In the genomic region with DNA sequence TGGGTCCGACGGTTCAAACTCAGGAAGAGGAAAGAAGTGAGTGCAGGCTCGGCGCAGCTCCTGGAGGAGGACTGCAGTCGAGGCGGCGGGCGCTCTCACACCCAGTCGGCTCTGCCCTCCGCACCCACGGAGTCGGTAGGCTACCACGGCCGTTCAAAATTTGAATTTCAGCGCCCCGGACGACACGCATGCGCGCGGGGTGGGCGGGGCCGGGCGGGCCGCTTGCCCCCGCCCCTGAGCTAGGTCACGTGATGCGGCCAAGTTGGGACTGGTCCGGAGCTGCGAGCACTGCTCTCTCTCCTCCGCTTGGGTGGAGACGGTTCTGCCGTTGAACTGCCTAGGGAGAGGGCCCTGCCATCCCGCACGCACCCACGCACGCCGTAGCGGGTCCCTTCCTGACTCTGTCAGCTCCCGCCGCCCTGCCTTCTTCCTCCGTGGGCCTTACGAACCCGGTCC, we compare ENCODE assay signal across 8 mouse cellular contexts. TPM values are rescaled to one million over a fixed set of nuclear protein-coding genes. Genes with fewer than 3 reads are reported as not detected.
DNase-seq lines count a peak whose midpoint lies in the region; ATAC-seq and TF ChIP-seq lines count a peak whose summit lies in the region.

Gene Anln (minus strand): TSS at position 168 of the 456 bp plus-strand sequence.

- DNase-seq in CD4-positive helper T cell, adult 2 months (ENCODE audit: low read depth, low spot score): peak; percentile 93
- DNase-seq in brain, embryonic 14.5 days (ENCODE audit: low read depth): peak; percentile 96
- DNase-seq in midbrain, postnatal 0 days (ENCODE audit: low spot score): peak; percentile 88
- peak; percentile 97 to 98 for DNase-seq in spleen, postnatal 10 days (ENCODE audit: low spot score in 2 of 2)

- peak; percentile 67; the same call in 1 of the 2 replicates for TF ChIP-seq POLR2A in brain, embryonic 14.5 days (IDR thresholded peaks at IDR 0.05; ENCODE audit: borderline replicate concordance, extremely low read depth, insufficient read depth, insufficient read length, poor library complexity, severe bottlenecking)

- H3K27ac ChIP-seq in heart, embryonic 11.5 days (ENCODE audit: low read depth, low read length): peak within 1 kb of the TSS; percentile 93
- H3K27ac ChIP-seq in kidney, embryonic 15.5 days: peak within 1 kb of the TSS; percentile 95
- peak within 1 kb of the TSS; percentile 94 for H3K27ac ChIP-seq in limb, embryonic 15.5 days
- peak within 1 kb of the TSS; percentile 75 for H3K27ac ChIP-seq in midbrain, postnatal 0 days (ENCODE audit: low read depth, low read length)

- no peaks in the 10 kb centered on the region for H3K9me3 ChIP-seq in heart, embryonic 11.5 days (replicated peaks; ENCODE audit: control insufficient read depth, low read length)
- no peaks in the 10 kb centered on the region for H3K9me3 ChIP-seq in kidney, embryonic 15.5 days (replicated peaks)
- H3K9me3 ChIP-seq in limb, embryonic 15.5 days: no peaks in the 10 kb centered on the region
- H3K9me3 ChIP-seq in midbrain, postnatal 0 days (ENCODE audit: low read length): no peaks in the 10 kb centered on the region

- H3K9ac ChIP-seq in heart, embryonic 11.5 days (ENCODE audit: low read depth, low read length): peak within 1 kb of the TSS; percentile 93
- peak within 1 kb of the TSS; percentile 79 for H3K9ac ChIP-seq in kidney, embryonic 15.5 days
- peak within 1 kb of the TSS; percentile 86 for H3K9ac ChIP-seq in limb, embryonic 15.5 days
- H3K9ac ChIP-seq in midbrain, postnatal 0 days (replicated peaks; ENCODE audit: low read length, poor library complexity, severe bottlenecking): peak within 1 kb of the TSS; percentile 81

- TF ChIP-seq CTCF in brain, embryonic 14.5 days (IDR thresholded peaks at IDR 0.05; ENCODE audit: borderline replicate concordance, extremely low read depth, insufficient read depth, insufficient read length): no peak
- no peak for TF ChIP-seq CTCF in midbrain, postnatal 0 days (IDR thresholded peaks at IDR 0.05)

- peak within 1 kb of the TSS; percentile 87 for H3K4me2 ChIP-seq in heart, embryonic 11.5 days
- peak within 1 kb of the TSS; percentile 82 for H3K4me2 ChIP-seq in kidney, embryonic 15.5 days
- H3K4me2 ChIP-seq in limb, embryonic 15.5 days: peak within 1 kb of the TSS; percentile 91
- H3K4me2 ChIP-seq in midbrain, postnatal 0 days (ENCODE audit: low read depth, low read length, poor library complexity, severe bottlenecking): peak within 1 kb of the TSS; percentile 82

- peaks cover 17% of the 10 kb centered on the region for H3K4me1 ChIP-seq in heart, embryonic 11.5 days (ENCODE audit: control insufficient read depth, insufficient read depth, low read length)
- H3K4me1 ChIP-seq in kidney, embryonic 15.5 days: peaks cover 22% of the 10 kb centered on the region
- H3K4me1 ChIP-seq in limb, embryonic 15.5 days: peaks cover 19% of the 10 kb centered on the region
- H3K4me1 ChIP-seq in midbrain, postnatal 0 days (ENCODE audit: insufficient read depth, low read length): no peaks in the 10 kb centered on the region

- under 1% methylated on average over 42 of the region's 44 CpGs for WGBS in heart, embryonic 11.5 days (ENCODE audit: insufficient replicate concordance)
- under 1% methylated on average over 44 of the region's 44 CpGs for WGBS in kidney, embryonic 15.5 days
- WGBS in limb, embryonic 15.5 days: 0% methylated on average over 43 of the region's 44 CpGs
- WGBS in midbrain, postnatal 0 days: 1% methylated on average over 40 of the region's 44 CpGs

- ATAC-seq in erythroblast, adult 5-6 weeks (replicated peaks; ENCODE audit: low FRiP score, poor library complexity, severe bottlenecking): peak; percentile 89
- ATAC-seq in heart, embryonic 11.5 days (replicated peaks; ENCODE audit: insufficient number of reproducible peaks, low FRiP score, low TSS enrichment): peak; percentile 94
- ATAC-seq in kidney, embryonic 15.5 days (replicated peaks; ENCODE audit: low FRiP score): peak; percentile 97
- ATAC-seq in limb, embryonic 15.5 days (ENCODE audit: insufficient number of reproducible peaks, low FRiP score, low TSS enrichment, low read depth): peak; percentile 95
- ATAC-seq in midbrain, postnatal 0 days (ENCODE audit: low FRiP score): peak; percentile 95

- no peaks in the 10 kb centered on the region for H3K27me3 ChIP-seq in heart, embryonic 11.5 days (ENCODE audit: control insufficient read depth, insufficient read depth, low read length)
- no peaks in the 10 kb centered on the region for H3K27me3 ChIP-seq in kidney, embryonic 15.5 days
- H3K27me3 ChIP-seq in limb, embryonic 15.5 days: no peaks in the 10 kb centered on the region
- H3K27me3 ChIP-seq in midbrain, postnatal 0 days (ENCODE audit: insufficient read depth, low read length): no peaks in the 10 kb centered on the region

- peak within 1 kb of the TSS; percentile 78 for H3K4me3 ChIP-seq in heart, embryonic 11.5 days (ENCODE audit: low read depth, low read length)
- H3K4me3 ChIP-seq in kidney, embryonic 15.5 days (replicated peaks): peak within 1 kb of the TSS; percentile 87
- H3K4me3 ChIP-seq in limb, embryonic 15.5 days: peak within 1 kb of the TSS; percentile 84
- H3K4me3 ChIP-seq in midbrain, postnatal 0 days (ENCODE audit: low read depth, low read length): peak within 1 kb of the TSS; percentile 58

- no peaks in the 10 kb centered on the region for H3K36me3 ChIP-seq in heart, embryonic 11.5 days (ENCODE audit: control insufficient read depth, insufficient read depth, low read length)
- no peaks in the 10 kb centered on the region for H3K36me3 ChIP-seq in kidney, embryonic 15.5 days
- H3K36me3 ChIP-seq in limb, embryonic 15.5 days: no peaks in the 10 kb centered on the region
- no peaks in the 10 kb centered on the region for H3K36me3 ChIP-seq in midbrain, postnatal 0 days (ENCODE audit: insufficient read depth, low read length)

RNA-seq across cellular contexts. Expression of gene Anln, which starts in this region (rescaled TPM):
- polyA plus RNA-seq in brain, embryonic 14.5 days (2012; rRNA removed): 8.0 and 9.1 TPM in 2 replicates
- 43.7 and 47.1 TPM in 2 replicates for total RNA-seq in erythroblast, adult 5-6 weeks (2015; ENCODE audit: low replicate concordance)
- 35.8 and 68.9 TPM in 2 replicates for total RNA-seq in erythroblast, adult 5-6 weeks (2017; ENCODE audit: low replicate concordance)
- 50.1 and 56.3 TPM in 2 replicates for polyA plus RNA-seq in heart, embryonic 11.5 days (2014; fragmentation: Nextera tagmentation; extraction: Ambion mirVana)
- 44.8 and 49.6 TPM in 2 replicates for polyA plus RNA-seq in kidney, embryonic 15.5 days (2015; fragmentation: Nextera tagmentation; extraction: Ambion mirVana)
- 35.4 and 38.1 TPM in 2 replicates for polyA plus RNA-seq in limb, embryonic 15.5 days (2015; fragmentation: Nextera tagmentation; extraction: Ambion mirVana)
- total RNA-seq in midbrain, postnatal 0 days (2014; rRNA removed): 3.6 and 6.0 TPM in 2 replicates
- polyA plus RNA-seq in midbrain, postnatal 0 days (2015; fragmentation: Nextera tagmentation; extraction: Ambion mirVana): 1.3 and 1.7 TPM in 2 replicates

Comparison
In these comparisons a context has a peak if more than half of its experiments do, and no peak if none do; other contexts are left out.
1. Peak in every context shown above with its lines: DNase-seq, ATAC-seq, H3K4me3 ChIP-seq and H3K27ac ChIP-seq.